Mouse (Mus musculus): Measurements from ENCODE around the gene Ccdc91.

The Ccdc91 gene

DNA sequence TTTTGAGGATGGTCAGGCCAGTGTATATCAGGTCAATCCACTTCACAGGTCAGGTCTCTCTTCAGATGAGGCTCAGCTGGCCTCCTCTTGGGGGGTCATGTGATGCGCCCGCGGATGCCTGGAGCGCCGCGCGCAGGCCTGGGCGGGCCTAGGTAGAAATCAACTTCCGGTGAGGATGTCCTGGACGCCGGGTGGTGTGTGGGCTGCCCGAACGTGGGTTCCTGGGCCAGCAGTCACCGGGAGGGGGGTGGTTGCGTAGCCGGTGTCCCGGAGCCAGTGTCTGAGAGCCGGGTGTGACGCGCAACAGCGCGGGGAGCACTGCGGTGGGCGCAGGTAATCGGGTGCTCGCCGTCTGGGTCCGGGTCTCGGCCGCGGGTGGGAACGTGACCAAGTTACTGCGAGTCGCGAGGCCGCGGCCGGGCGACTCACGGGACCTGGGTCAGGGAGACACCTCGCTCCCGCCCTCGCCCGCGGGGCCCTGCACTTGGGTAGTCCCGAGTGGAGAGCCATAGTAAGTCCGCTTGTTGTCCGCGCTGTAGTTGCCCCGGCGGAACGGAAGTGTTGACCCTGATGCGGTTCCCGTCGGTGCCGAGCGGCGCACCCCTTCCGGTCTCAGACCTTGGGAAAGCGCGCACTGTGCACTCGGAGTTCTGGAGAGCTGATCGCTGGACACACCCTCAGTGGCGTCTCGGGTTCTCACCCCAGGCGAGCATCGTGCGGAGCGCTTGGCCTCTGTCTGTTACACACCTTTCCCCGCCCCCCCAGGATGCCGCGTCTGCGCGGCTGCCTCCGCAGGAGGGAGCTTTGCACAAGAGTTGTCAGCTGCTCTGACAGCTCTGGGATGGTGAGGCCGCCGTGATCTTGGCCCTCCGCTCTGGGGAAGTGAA lies at the start of gene Ccdc91:
Gene Ccdc91 (plus strand): TSS at position 102 of the 887 bp plus-strand sequence.
- peak; percentile 86 for DNase-seq

DNA sequence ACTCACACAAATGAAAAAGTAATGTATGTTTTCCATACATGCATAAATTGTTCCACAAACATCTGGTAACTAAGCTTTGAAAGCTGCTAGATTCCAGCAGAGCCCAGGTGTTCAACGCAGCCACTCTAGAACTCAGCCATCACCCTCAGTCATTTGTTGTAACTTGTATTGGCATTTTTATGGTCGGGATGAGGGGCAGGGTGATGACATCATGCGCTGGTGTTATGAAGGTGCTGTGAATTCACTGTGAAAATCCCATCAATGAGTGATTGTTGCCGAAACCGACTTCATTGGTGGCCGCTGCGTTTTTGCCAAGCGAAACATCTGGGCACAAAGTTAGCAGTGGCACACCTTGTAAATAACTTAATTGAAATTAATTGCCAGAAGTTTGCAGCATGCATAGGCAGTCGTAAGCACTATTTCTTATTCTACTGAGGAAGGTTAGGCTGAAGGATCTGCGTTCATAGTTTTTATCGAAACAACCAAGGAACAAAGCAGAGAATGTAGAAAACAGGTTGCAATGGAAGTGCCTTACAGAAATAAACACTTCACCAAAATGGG lies 48.6 kb upstream of the Ccdc91 start:
- no peak for DNase-seq

GRCm38 (mm10) chr6:147455775-147456174 lies 19.9 kb upstream of the Ccdc91 start:
- DNase-seq, result no peak

GRCm38 (mm10) chr6:147458637-147459301 lies 16.9 kb upstream of the Ccdc91 start:
- no peak for DNase-seq

GRCm38 (mm10) chr6:147470016-147470415 lies 5.6 kb upstream of the Ccdc91 start:
- DNase-seq, result no peak

DNA sequence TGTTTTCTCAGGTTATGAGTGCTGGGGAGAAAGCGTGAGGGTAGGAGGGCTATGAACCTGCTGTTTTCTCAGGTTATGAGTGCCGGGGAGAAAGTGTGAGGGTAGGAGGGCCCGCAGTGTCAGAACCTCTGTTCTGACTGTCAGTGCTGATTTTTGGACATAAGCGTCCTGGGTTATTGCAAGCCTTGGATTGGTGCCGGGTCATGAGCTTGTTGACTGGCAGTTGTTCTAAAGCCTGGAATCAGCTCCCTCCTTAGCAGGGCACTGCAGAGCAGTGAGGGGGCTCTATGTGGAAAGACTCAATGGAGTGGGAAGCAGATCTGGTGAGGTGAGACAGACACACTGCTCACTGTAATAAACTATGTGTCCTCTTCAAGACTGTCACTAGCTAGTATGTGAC lies 5.5 kb downstream of the Ccdc91 start:
- no peak for DNase-seq

DNA sequence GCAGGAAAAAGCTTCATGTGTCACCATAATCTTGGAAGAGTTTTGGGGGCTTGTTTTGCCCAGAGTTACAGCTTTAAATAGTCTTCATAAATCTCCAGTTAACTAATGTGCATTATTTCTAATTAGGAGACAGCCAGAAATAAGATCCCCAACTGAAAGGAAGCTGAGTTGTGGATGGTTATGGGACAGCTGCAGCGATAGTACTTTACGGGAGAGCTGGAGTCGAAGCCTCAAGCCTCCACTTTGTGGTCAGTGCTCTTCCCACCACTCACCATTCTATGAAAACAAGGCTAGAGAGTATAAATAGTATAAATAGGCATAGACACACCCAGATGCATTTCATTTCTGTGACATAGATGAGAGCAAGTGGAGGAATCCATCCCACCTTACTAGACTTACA lies 14.5 kb downstream of the Ccdc91 start:
- DNase-seq, result no peak

DNA sequence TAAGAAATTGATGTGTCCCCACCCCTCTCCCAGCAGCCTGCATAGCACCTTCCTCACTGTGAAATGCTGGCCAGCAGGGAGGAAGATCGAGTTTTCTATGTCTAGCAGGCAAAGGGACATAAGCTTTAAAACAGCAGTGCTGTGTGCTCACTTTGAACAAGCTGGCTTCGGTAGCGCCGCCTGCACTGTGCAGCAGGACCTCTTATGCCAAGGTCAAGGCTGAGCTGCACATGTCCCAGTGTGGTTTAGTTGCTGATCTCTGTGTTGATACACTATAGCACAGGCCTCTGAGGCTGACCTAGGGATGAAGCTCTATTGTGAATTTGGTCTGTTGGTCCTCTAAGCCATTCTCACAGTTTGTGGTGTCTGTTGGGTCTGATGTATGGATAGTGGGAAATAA lies 16.9 kb downstream of the Ccdc91 start:
- no peak for DNase-seq

GRCm38 (mm10) chr6:147501439-147501838 lies 25.8 kb downstream of the Ccdc91 start:
- DNase-seq, result no peak

DNA sequence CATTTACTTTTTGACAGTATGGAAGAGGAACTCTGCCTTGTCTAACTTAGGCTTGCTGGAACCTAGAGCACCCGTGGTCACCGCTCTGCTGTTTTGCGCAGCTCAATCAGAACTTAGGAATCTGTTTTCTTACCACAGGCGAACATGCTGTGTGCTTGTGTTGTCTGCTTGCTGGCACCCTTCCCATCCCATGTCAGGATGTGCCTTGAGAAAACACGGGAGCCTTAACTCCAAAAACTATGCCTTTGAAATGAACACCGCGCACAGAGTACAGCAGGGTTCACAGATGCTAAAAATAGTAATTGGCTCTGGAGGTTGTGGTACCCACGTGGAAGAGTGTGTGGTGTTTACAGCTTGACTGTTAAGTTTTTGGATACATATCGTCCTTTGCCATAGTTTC lies 30.4 kb downstream of the Ccdc91 start:
- no peak for DNase-seq

- DNase-seq, result no peak
Observed at GRCm38 (mm10) chr6:147506496-147506895, 30.9 kb downstream of the Ccdc91 start.

GRCm38 (mm10) chr6:147507186-147507585 lies 31.6 kb downstream of the Ccdc91 start:
- DNase-seq, result no peak

GRCm38 (mm10) chr6:147510516-147510915 lies 34.9 kb downstream of the Ccdc91 start:
- no peak for DNase-seq

- no peak for DNase-seq
Observed at GRCm38 (mm10) chr6:147517909-147518308, 42.3 kb downstream of the Ccdc91 start.

GRCm38 (mm10) chr6:147525236-147525635 lies 49.6 kb downstream of the Ccdc91 start:
- DNase-seq, result no peak

GRCm38 (mm10) chr6:147534971-147535370 lies 59.3 kb downstream of the Ccdc91 start:
- no peak for DNase-seq

- no peak for DNase-seq
Observed at GRCm38 (mm10) chr6:147538236-147538635, 62.6 kb downstream of the Ccdc91 start.

DNA sequence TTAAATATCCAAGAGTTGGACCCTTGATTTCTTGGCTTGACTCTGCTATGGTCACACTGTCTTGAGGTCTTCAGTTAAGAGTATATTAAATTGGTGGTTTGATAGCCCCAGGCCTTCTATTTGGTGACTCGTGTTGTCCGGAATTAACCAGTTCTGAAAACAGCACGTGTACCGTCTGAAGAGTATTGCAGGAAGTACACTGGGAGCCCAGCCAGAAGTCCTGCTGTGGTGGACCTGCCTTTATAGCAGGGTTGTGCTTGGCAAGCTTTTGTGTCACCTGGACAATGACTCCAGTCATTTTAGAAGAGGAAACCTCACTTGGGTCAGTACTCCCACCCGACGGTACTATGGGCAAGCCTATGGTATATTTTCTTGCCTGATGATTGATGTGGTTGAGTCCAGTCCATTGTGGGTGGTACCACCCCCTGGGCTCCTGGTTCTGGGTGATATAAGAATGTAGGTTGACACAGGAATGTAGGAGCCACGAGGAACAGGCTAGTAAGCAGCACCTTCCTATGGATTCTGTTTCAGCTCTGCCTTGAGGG lies 63.5 kb downstream of the Ccdc91 start:
- no peak for DNase-seq

GRCm38 (mm10) chr6:147540942-147541341 lies 65.3 kb downstream of the Ccdc91 start:
- no peak for DNase-seq

- DNase-seq, result no peak
Observed at GRCm38 (mm10) chr6:147555591-147555990, 80.0 kb downstream of the Ccdc91 start.

DNA sequence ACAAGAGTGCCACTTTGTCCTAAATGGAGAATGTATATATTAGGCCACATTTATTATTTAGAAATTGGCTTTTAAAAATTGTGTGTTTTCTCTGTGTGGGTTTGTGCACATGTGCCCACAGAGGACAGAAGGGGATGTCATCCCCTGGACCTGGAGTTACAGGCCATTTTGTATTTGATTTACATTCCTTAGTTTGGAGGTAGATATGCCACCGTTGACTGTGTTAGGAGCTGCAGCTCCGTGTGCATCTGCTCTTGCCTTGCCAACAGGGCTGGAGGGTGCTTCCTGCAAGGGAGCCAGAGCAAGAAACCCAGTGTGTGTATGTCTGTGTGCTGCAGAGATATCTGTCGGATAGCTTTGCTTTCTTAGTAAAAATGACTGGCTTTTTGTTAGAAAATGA lies 83.7 kb downstream of the Ccdc91 start:
- no peak for DNase-seq

DNA sequence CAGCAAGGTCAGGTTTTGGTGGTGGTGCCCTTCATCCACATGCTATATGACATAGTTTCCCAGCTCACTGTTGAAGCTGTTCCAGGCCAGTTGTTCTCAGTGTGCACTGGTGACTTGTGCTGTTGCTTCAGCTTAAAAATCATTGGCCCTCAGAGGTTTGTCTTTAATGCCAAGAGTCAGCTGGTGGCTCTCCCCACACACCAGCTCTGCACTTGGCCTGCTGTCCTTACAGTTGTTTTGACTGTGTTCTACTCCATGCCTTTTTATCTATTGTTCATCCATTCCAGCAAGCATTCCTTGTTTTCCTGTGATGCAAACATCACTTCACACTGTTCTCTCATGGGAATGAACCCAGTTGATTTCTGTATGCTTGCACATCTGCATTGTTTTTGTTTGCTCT lies 84.8 kb downstream of the Ccdc91 start:
- no peak for DNase-seq

DNA sequence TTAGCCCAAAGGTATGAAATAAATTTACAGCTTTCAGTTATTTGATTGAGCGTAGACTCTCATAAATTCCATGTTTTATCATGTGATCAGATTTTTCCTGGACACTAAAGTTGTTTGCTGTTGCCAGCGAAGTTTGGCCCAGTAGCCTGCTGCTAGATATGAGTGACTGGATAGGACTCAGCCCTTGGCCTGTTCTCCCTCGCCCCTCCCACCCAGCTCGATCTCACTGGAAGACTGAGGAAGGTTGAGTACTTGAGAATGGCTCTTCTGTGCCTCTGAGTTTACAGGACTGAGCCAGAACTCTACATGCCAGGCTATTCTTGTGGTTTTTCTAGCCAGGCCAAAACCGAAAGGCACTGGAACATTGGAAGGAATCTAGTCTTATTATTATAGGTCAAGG lies 93.6 kb downstream of the Ccdc91 start:
- DNase-seq, result no peak

DNA sequence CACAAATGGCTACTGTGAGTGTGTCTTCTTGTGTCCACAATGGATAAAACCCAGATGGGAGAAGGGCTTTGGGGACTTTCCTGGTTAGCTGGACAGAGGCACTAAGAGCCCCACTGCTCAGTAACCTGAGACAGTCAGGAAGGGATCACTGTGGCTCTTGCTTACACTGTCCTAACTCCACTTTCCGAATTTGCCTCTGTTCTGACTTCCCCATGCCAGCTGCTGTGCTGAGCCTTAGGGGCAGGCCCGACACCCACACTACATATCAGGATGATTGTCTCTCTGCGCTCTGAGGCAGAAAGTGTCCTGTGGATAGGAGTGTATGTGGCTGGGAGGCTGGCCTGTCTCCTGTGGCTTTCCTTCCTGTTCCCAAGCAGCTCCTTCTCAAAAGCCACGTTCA lies 97.5 kb downstream of the Ccdc91 start:
- DNase-seq, result no peak

Measured in thymus, postnatal 14 days (tissue).